Mouse (Mus musculus) v-Abl transformed pro-B cells (cell line): ENCODE results near the gene Myh1.

ENCODE experiments used
- in situ Hi-C, 2 experiments: fragments of 400-800 bp; cut with MboI; formaldehyde crosslinking; loops; one replicate each; pipeline ENCODE4 v1.15.1; 2025; ENCODE audit not compliant: unreplicated experiment in 2 of 2

The Myh1 gene

GRCm38 (mm10) chr11:67229166-67229565, 29.3 kb downstream of the Myh1 start:
- in situ Hi-C loops = no loop called here

GRCm38 (mm10) chr11:67229946-67230345, 30.1 kb downstream of the Myh1 start:
- in situ Hi-C loops = loop anchor here (5.0 kb wide), 2 partner anchors 118 to 122 kb away; no protein-coding TSS in a partner anchor

GRCm38 (mm10) chr11:67235639-67236358, 35.9 kb downstream of the Myh1 start:
- in situ Hi-C loops = no loop called here

GRCm38 (mm10) chr11:67236799-67237198, 36.9 kb downstream of the Myh1 start:
- in situ Hi-C loops = no loop called here

GRCm38 (mm10) chr11:67237481-67238079, 37.7 kb downstream of the Myh1 start, which contains the start of gene Myh4:
Myh4 (plus strand) TSS chr11:67238029.
- in situ Hi-C loops = no loop called here

- in situ Hi-C loops = no loop called here
Observed at GRCm38 (mm10) chr11:67241051-67241450, 41.2 kb downstream of the Myh1 start.

- in situ Hi-C loops = no loop called here
Observed at GRCm38 (mm10) chr11:67253691-67254090, 53.8 kb downstream of the Myh1 start.

- in situ Hi-C loops = no loop called here
Observed at GRCm38 (mm10) chr11:67257048-67257447, 57.2 kb downstream of the Myh1 start.

GRCm38 (mm10) chr11:67260956-67261355, 61.1 kb downstream of the Myh1 start:
- in situ Hi-C loops = no loop called here
